In genomic region chr1:166793717-166794081, GRCm38 (mm10) we compare ENCODE assay signal across 18 mouse cellular contexts.
DNase-seq lines count a peak whose midpoint lies in the region; ATAC-seq and TF ChIP-seq lines count a peak whose summit lies in the region.
"Had no signal": no experiment of that assay in that cellular context is flagged by ENCODE, and none has a peak within 500 bp of the region (broad histone marks: within the 10 kb centered on the region; RNA-seq: fewer than 3 reads in every experiment).

No protein-coding gene starts in this region.

- H3K27me3 ChIP-seq in myocyte (ENCODE audit: control insufficient read depth, insufficient read depth, insufficient read length), result no peaks in the 10 kb centered on the region
- H3K27me3 ChIP-seq: forebrain, embryonic 12.5 days; limb, embryonic 12.5 days; megakaryocyte, embryonic 14.5 days; midbrain, embryonic 15.5 days had no signal

- ATAC-seq in megakaryocyte progenitor cell, adult 5-6 weeks (replicated peaks; ENCODE audit: poor library complexity), result no peak
- ATAC-seq: intestine, embryonic 16.5 days; midbrain, embryonic 15.5 days had no signal

- intact Hi-C loops in heart, postnatal 25 days (cut with DNase I), result no loop called here

- no peak overlapping the region for H3ac ChIP-seq in myocyte (ENCODE audit: control insufficient read depth, insufficient read length)

- H3K4me2 ChIP-seq in myocyte (ENCODE audit: low read depth), result peak overlapping the region; percentile 38
- H3K4me2 ChIP-seq: forebrain, embryonic 12.5 days; hindbrain, embryonic 14.5 days; limb, embryonic 12.5 days; midbrain, embryonic 15.5 days had no signal

- no peak overlapping the region for H3K4me3 ChIP-seq in myocyte
- H3K4me3 ChIP-seq: forebrain, embryonic 12.5 days; heart, embryonic 10.5 days; limb, embryonic 12.5 days; midbrain, embryonic 15.5 days had no signal

- peak; percentile 54 to 66 for DNase-seq in cerebellum, postnatal 10 days
- no peak for DNase-seq in cerebellum, adult 11-12 months
- peak; percentile 19 for DNase-seq in heart, adult 8-10 months (ENCODE audit: low spot score)
- DNase-seq in heart, postnatal 25 days (ENCODE audit: low spot score), result no peak
- DNase-seq in adrenal gland, adult 8-10 months, result peak; percentile 84
- no peak for DNase-seq in layer of hippocampus, adult 8-10 months (ENCODE audit: low spot score in 2 of 2)
- DNase-seq: B cell, adult 2 months; cerebellum, postnatal 36 days; right cerebral cortex, postnatal 25 days had no signal

- no peak for TF ChIP-seq POLR2A in myocyte (IDR thresholded peaks at IDR 0.05; ENCODE audit: insufficient read length, low read depth)

- H3K79me2 ChIP-seq in myocyte (ENCODE audit: control insufficient read depth, insufficient read depth), result no peaks in the 10 kb centered on the region

- no peaks in the 10 kb centered on the region for H3K36me3 ChIP-seq in myocyte (ENCODE audit: control insufficient read depth, insufficient read depth)
- H3K36me3 ChIP-seq: forebrain, embryonic 12.5 days; heart, embryonic 10.5 days; limb, embryonic 12.5 days; midbrain, embryonic 15.5 days had no signal

TF ChIP-seq in myocyte, 11 proteins besides CTCF, POLR2A, EP300 and RAD21:
- TF ChIP-seq MYOD1 (IDR thresholded peaks at IDR 0.05; ENCODE audit: control insufficient read depth in 1 of 3, insufficient read length in 2 of 3, low read depth in 2 of 3), result peak in 2 of 3 experiments; percentile 29 to 75
- TF ChIP-seq TCF3 (IDR thresholded peaks at IDR 0.05; ENCODE audit: insufficient read length, low read depth), result no peak
- TF ChIP-seq MYOG (IDR thresholded peaks at IDR 0.05; ENCODE audit: control insufficient read depth in 1 of 3, insufficient read depth in 1 of 3, insufficient read length in 2 of 3, low read depth in 2 of 3), result peak in 1 of 3 experiments; percentile 71

Comparison
In these comparisons a context has a peak if more than half of its experiments do, and no peak if none do; other contexts are left out.
1. DNase-seq: peak in cerebellum, postnatal 10 days (2 of 2), heart, adult 8-10 months (single experiment) and adrenal gland, adult 8-10 months (single experiment); none in cerebellum, adult 11-12 months (single experiment), heart, postnatal 25 days (single experiment) and layer of hippocampus, adult 8-10 months (0 of 2).